Mouse (Mus musculus) megakaryocyte, embryonic 14.5 days (primary cell): Measurements from ENCODE around the gene Dcp1a. TPM values are rescaled to one million over a fixed set of nuclear protein-coding genes. Genes with fewer than 3 reads are reported as not detected.

Experiments used
- H3K27me3 ChIP-seq: replicated peaks from 2 replicates; pipeline ENCODE3; 2012; ENCODE audit warnings: inconsistent platforms
- H3K36me3 ChIP-seq: replicated peaks from 2 replicates; pipeline ENCODE3; 2012; ENCODE audit warnings: low read length, inconsistent platforms, mixed read lengths
- H3K4me1 ChIP-seq: 2 replicates; pipeline ENCODE4 v1.6.1; 2012; ENCODE audit warnings: inconsistent platforms
- H3K4me3 ChIP-seq: replicated peaks from 2 replicates; pipeline ENCODE3; 2012; ENCODE audit warnings: moderate library complexity, mild to moderate bottlenecking, inconsistent platforms
- H3K9me3 ChIP-seq: 2 replicates; pipeline ENCODE4 v1.6.1; 2012; ENCODE audit warnings: inconsistent platforms
- FLI1 ChIP-seq: IDR thresholded peaks from 2 replicates; pipeline ENCODE4 v1.6.1; 2012; ENCODE audit warnings: low read length, inconsistent platforms, mixed read lengths
- GATA1 ChIP-seq: IDR thresholded peaks from 3 replicates; pipeline ENCODE4 v1.6.1; 2012; ENCODE audit warnings: mixed read lengths, low read length, inconsistent platforms, borderline replicate concordance
- polyA plus RNA-seq: library from polyadenylated mRNA; stranded (reverse); fragments of >175 nt; gene quantifications from 2 replicates; pipeline ENCODE4 v1.2.3, GENCODE M21; 2012; ENCODE audit warnings: low replicate concordance; ENCODE audit not compliant: insufficient read depth

Gene Dcp1a
- polyA plus RNA-seq, 1 experiment: 22.3 TPM

DNA sequence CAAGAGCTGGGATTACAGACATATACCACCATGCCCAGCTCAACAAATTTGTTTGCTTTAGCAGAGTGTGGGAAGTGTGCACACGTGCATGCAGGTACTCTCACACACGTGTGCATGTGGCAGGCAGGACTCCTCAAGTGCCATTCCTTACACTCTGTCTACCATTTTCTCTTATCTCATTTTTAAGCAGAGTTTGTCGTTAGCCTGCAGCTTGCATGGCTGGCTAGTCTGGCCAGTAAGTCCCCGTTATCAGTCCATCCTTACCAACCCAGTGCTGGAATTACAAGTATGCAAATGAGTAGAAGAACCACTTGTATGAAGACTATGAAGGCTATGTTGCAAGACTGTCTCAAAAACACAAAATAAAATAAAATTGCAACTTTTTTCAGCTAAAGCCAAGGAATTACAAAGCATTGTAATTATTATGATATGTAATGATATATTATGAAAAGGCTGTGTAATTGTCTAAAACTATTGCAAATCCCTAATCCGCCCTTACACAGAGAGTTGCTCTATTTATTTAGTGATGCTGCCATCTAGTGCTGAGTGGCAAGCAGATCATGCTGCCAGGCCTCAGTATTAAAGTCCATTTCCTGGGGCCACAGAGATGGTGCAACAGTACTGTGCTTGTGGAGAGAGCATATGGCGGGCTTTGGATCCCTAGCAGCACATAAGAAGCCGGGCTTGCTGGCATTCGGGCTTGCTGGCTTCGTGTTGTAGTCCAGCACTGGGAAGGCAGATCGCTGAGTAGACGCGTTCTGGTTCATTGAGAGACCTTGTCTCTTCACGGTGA is 36.8 kb downstream of the Dcp1a start:
- H3K9me3 ChIP-seq: no peaks in the 10 kb centered on the region
- no peak overlapping the region for H3K4me3 ChIP-seq
- peaks cover 91% of the 10 kb centered on the region for H3K36me3 ChIP-seq
- peaks cover 11% of the 10 kb centered on the region; the same call in 1 of the 2 replicates for H3K4me1 ChIP-seq
- no peak for TF ChIP-seq FLI1
- no peak for TF ChIP-seq GATA1
- no peaks in the 10 kb centered on the region for H3K27me3 ChIP-seq

DNA sequence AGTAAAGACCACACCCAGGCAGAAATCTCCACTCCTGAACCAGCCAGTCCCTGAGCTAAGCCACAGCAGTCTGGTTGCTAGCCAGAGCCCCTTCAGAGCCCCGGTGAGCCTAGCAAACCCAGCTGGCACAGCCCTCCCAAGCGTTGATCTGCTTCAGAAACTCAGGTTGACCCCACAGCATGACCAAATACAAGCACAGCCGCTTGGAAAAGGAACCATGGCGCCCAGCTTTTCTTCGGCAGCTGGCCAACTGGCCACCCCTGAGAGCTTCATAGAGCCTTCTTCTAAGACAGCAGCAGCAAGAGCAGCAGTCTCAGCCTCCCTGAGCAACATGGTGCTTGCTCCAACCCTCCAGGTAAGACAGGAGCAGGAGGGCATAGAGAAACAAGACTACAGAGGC is 40.0 kb downstream of the Dcp1a start:
- 0 out of 2 replicates have a peak, but pooled peaks cover 4% of the 10 kb centered on the region for H3K4me1 ChIP-seq
- H3K4me3 ChIP-seq: no peak overlapping the region
- H3K27me3 ChIP-seq: no peaks in the 10 kb centered on the region
- no peaks in the 10 kb centered on the region for H3K9me3 ChIP-seq
- peaks cover 92% of the 10 kb centered on the region for H3K36me3 ChIP-seq
- TF ChIP-seq FLI1 (no peak), GATA1 (no peak)

DNA sequence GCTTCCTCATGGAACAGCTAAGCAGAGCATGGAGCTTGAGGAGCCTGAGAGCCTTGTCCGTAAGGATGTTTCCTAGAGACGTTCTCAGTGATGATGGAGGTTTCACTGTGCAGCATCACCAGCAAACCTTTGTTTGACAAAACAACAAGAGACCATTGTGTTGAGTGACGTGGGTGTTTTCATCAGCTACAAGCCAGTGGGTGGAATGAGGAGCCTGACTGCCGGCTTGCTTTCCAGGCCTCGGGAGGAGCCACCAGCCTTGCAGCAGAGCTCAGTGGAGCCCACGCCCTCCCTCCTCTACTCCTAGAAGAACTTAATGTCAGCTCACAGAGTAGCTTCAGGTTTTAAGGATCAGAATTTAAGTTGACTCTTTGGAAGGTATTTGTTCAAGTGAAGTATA is 44.0 kb downstream of the Dcp1a start:
- Histone ChIP-seq H3K27me3 (no peaks in the 10 kb centered on the region), H3K36me3 (peaks cover 97% of the 10 kb centered on the region), H3K4me3 (no peak overlapping the region), H3K4me1 (0 out of 2 replicates have a peak, but pooled peaks cover 5% of the 10 kb centered on the region), H3K9me3 (no peaks in the 10 kb centered on the region)
- TF ChIP-seq GATA1 (no peak), FLI1 (no peak)

DNA sequence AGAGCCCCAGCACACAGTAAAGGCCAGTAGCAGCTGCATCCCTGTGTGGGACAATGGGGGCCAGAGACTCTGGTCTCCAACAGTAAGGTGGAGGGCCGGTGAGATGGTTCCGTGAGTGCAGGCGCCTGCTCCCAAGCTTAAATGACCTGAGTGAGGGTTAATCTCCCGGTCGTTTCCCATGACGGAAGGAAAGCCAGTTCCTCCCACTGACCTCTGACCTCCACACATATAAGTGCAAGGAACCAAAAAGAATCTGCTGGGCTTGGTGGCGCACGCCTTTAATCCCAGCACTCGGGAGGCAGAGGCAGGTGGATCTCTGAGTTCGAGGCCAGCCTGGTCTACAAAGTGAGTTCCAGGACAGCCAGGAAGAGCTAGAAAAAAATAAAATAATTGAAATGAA is 49.1 kb downstream of the Dcp1a start:
- no peaks in the 10 kb centered on the region for H3K9me3 ChIP-seq
- no peak overlapping the region for H3K4me3 ChIP-seq
- TF ChIP-seq GATA1 (no peak), FLI1 (no peak)
- H3K4me1 ChIP-seq: peaks cover 12% of the 10 kb centered on the region; the same call in 1 of the 2 replicates
- H3K36me3 ChIP-seq: peaks cover 55% of the 10 kb centered on the region
- H3K27me3 ChIP-seq: no peaks in the 10 kb centered on the region

DNA sequence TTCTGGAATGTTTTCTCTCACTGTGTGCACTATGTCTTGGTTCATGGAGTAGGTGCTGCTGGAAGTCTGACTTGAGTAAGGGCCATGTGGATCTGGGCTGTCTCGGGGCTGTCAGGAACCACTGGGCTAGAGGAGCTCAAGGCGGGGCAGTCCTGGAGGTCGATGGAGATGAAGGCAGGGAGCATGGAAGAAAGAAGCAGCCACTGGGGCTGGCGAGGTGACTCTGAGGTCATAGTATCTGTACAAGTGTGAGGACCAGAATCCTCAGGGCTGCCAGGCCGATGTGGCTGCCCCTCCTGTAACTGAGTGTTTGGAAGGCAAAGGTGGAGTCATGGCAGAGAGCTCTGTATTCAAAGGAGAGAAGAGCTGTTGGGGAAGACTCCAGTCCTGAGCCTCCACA is 49.6 kb downstream of the Dcp1a start:
- H3K4me1 ChIP-seq: peaks cover 12% of the 10 kb centered on the region; the same call in 1 of the 2 replicates
- H3K4me3 ChIP-seq: no peak overlapping the region
- peaks cover 50% of the 10 kb centered on the region for H3K36me3 ChIP-seq
- H3K9me3 ChIP-seq: no peaks in the 10 kb centered on the region
- H3K27me3 ChIP-seq: no peaks in the 10 kb centered on the region
- TF ChIP-seq GATA1 (no peak), FLI1 (no peak)

DNA sequence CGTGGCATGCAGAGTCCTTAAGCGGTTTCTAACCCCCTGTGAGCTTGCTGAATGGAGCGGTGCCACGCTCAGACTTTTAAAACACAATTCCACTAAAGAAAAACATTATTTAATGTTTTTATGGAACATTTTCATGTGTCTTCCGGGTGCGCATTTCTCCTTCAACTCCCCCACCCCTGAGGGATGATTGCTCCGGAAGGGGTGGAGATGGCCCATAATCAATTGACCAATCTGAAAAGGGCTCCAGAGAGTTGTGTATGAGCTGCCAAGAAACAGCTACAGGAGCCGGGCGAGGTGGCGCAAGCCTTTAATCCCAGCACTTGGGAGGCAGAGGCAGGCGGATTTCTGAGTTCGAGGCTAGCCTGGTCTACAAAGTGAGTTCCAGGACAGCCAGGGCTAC is 50.1 kb downstream of the Dcp1a start:
- Histone ChIP-seq H3K9me3 (no peaks in the 10 kb centered on the region), H3K36me3 (peaks cover 45% of the 10 kb centered on the region), H3K4me3 (no peak overlapping the region), H3K27me3 (no peaks in the 10 kb centered on the region), H3K4me1 (peaks cover 12% of the 10 kb centered on the region; the same call in 1 of the 2 replicates)
- TF ChIP-seq GATA1 (no peak), FLI1 (no peak)

DNA sequence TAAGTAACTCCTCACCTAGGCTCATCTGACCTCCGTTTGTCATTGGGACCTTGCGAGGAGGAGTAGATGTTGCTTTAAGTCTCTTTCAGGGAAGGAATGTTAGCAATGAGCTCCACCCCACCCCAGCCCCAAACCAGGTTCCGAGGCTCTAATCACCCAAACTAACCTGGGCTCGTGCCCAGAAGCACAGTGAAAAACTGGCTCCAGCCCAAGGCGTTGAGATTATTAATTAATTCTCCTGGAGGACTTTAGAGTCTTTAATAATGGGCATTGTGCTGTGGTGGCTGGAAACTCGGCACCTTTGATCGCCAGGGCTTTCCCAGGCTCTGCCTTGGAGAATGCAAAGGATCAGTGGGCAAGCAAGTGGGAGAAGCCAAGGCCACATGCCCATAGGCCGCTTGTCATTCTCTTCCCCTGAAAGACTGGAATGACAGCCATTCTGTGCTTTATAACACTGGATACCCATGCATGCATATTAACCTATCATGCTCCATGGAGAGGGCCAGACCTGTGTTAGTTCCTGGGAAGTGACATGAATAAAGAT is 51.5 kb downstream of the Dcp1a start:
- no peaks in the 10 kb centered on the region for H3K27me3 ChIP-seq
- H3K4me1 ChIP-seq: peaks cover 7% of the 10 kb centered on the region; the same call in 1 of the 2 replicates
- TF ChIP-seq GATA1 (no peak), FLI1 (no peak)
- no peaks in the 10 kb centered on the region for H3K9me3 ChIP-seq
- no peak overlapping the region for H3K4me3 ChIP-seq
- peaks cover 31% of the 10 kb centered on the region for H3K36me3 ChIP-seq

DNA sequence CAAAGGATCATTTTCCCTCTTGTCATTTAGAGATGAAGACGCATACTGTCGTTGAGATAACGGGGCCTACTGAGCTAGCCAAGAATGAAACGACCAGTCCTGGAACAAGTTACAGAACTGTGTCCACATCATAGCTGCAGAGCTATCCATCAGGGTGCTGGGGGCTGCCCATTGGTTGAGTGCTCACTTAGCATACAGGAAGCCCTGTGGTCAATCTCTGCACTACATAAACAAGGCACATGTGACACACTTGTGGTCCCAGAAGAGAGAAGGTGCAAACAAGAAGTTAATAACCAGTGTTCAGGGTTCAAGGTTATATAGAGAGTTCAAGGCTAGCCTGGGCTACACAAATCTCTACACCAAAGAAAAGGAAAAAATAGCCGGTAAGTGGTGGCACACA is 52.1 kb downstream of the Dcp1a start:
- peaks cover 2% of the 10 kb centered on the region for H3K27me3 ChIP-seq
- H3K4me1 ChIP-seq: peaks cover 7% of the 10 kb centered on the region; the same call in 1 of the 2 replicates
- no peak overlapping the region for H3K4me3 ChIP-seq
- TF ChIP-seq GATA1 (no peak), FLI1 (no peak)
- H3K9me3 ChIP-seq: no peaks in the 10 kb centered on the region
- H3K36me3 ChIP-seq: peaks cover 25% of the 10 kb centered on the region

DNA sequence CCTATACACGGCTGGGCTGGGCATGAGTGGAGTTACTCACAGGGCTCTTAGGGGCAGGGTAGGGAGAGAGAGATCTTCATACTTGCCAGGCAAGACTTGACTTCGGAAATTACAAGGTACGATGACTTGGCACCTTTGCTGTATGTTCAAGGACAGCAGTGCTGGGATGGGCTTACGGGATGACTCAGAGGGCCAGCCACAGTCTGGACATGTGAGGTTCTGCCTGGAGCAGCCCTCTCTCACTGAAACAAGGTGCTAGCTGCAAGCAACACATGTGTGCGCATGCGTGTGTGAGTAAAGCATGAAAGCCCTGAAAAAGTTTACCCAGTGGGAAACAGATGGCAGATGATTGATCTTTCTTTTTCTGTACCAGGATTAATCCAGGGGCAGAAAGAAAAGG is 52.6 kb downstream of the Dcp1a start:
- Histone ChIP-seq H3K36me3 (peaks cover 22% of the 10 kb centered on the region), H3K9me3 (no peaks in the 10 kb centered on the region), H3K4me3 (no peak overlapping the region), H3K27me3 (peaks cover 2% of the 10 kb centered on the region), H3K4me1 (peaks cover 7% of the 10 kb centered on the region; the same call in 1 of the 2 replicates)
- TF ChIP-seq GATA1: no peak
- TF ChIP-seq FLI1: no peak

DNA sequence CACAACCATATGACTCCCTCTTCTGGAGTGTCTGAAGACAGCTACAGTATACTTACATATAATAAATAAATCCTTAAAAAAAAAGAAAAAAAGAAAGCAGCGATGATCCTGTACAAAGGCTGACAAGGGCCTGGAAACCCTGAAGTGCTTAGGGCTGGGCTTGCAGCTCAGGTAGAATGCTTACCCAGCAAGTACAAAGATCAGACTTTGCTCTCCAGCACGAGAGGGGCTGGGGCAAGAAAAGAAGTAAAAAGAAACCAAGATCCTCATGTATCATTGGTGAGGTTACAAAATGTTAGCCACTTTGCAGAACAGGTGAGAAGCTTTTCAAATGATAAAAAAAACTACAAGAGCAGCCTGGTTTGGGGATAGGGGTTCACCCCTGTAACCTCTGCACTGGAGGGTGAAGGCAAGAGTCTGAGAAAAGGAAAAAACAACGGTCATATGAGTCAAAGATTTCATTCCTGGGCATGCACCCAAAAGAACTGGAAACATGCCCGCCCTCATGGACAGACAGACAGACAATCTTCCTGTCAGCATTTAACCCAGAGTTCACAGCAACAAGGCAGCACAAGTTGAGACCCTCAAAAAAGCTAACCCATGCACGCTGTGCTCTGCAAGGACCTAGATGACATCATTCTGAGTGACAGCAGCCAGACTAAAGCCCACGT is 54.6 kb downstream of the Dcp1a start:
- Histone ChIP-seq H3K9me3 (no peaks in the 10 kb centered on the region), H3K36me3 (peaks cover 6% of the 10 kb centered on the region), H3K27me3 (peaks cover 2% of the 10 kb centered on the region), H3K4me3 (no peak overlapping the region), H3K4me1 (peaks cover 7% of the 10 kb centered on the region; the same call in 1 of the 2 replicates)
- TF ChIP-seq GATA1 (no peak), FLI1 (no peak)
